Mouse (Mus musculus) retina, postnatal 1 day (tissue): Measurements from ENCODE around the gene Olfr315.
"Not testable (repeated sequence)": the region's sequence is repeated elsewhere in the genome, so short reads cannot be mapped to it uniquely, and the experiment has no call there.

Source experiments
- DNase-seq: peaks from one replicate; pipeline ENCODE4 v3.0.0-alpha.2; 2012

The Olfr315 gene

DNA sequence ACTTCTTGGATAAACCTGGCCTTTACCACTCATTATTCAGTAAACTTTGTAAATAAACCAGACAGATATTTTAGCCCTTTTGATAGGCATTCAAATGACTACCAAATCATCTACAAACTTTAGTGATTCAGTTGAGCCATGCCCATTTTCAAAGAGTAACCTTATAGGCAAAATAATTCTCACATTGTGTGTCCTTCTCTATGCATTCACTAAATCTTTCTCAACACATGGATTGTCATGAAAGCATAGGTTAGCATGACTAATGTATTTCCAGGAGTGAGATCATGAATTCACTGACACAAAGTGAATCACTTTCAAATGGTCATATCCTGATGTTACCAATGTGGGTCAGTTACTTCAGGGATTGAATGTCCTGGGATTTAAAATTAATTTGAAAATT, at the start of gene Olfr315:
Gene Olfr315 (plus strand): TSS at position 301 of the 400 bp plus-strand sequence.
- no peak for DNase-seq

DNA sequence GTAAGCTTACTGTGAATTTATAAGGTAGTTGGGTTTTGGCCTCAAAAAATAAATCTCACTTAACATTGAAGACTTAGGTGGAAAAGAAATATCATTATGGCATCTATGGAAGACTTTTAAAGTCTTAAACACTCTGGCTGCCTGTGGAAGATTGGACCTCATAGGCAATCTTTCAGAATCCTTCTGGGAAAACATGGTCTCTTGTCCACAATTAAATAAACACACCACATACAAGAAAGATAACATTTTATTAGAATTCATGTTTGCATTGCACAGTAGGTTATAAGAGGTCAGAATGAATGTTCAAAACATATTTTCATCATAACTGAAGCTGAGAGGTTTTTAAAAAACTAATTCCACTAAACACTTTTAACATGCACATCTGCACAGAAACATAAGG, 49.1 kb upstream of the Olfr315 start, which contains the start of gene Olfr318:
Gene Olfr318 (minus strand): TSS at position 101 of the 400 bp plus-strand sequence.
- DNase-seq, result no peak

DNA sequence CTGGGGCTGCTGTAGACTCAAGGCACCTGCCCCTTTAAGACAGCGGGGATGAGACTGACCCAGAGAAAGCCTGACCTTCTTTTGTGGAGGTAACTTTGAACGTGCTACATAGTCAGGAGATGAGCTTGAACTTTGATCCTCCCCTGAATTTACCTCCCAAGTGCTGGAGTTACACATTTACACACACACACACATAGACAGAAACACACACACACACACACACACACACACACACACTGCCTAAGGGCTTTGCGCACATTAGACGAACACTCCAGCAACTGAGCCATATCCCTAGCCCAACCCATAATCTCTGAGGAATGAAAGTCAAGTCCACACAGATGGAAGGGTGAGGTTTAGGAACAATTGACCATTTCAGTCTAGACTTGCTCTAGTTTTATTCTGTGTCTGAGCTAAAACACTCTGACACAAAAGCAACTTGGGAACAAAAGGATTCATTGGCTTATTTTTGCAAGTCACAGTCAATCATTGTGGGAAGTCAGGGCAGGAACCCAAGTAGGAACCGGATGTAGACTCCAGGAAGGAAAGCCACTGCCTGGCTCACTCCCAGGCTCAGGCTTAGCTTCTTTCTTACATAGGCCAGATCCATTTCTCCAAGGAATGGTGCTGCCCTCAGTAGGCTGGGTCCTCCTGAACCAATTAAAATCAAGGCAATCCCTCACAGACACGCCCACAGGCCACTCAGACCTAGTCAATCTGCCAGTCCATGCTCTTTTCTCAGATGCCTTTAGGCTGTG, 44.9 kb upstream of the Olfr315 start:
- not testable (repeated sequence) for DNase-seq

DNA sequence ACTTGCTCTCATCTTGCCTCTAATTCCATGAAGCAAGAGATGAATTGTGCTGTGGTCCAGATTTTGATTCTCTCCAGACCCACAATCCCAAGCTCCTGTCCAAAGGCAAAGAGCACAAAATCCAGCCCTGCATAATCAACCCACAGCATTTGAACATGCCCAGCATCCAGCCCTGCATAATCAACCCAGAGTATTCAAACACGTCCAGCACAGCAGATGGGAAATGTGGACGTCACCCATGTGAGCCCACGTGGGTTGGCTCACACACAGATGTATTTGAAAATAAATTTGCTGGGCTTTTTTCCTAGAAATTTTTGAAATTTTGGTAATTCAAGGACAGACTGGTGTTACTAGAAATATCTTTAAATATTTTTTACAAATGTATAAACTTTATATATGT, 39.6 kb upstream of the Olfr315 start:
- peak; percentile 26 for DNase-seq

DNA sequence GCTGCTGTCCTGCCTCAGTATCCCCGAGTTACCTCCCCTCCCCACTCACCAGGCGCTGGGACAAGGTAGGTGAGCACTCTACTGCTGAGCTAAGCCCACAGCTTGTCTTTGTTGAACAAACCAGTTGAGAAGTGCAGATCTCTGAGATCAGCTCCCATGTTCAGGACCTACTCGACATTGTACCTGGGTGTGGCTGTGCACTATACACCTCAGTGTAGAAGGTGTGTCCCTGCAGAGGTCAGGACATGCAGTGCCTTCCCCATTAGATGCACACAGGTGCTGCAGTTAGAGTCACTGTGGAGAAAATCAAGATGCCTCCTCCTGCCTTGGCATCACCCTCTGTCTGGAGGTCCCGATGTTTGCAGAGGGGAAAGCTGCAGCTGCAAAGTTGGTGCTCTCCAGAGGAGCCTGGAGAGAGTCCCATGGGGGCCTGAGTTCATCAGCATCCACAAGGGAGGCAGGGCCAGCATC, 34.2 kb upstream of the Olfr315 start, which contains the start of gene Olfr317:
Gene Olfr317 (minus strand): TSS at position 421 of the 471 bp plus-strand sequence.
- DNase-seq, result no peak

DNA sequence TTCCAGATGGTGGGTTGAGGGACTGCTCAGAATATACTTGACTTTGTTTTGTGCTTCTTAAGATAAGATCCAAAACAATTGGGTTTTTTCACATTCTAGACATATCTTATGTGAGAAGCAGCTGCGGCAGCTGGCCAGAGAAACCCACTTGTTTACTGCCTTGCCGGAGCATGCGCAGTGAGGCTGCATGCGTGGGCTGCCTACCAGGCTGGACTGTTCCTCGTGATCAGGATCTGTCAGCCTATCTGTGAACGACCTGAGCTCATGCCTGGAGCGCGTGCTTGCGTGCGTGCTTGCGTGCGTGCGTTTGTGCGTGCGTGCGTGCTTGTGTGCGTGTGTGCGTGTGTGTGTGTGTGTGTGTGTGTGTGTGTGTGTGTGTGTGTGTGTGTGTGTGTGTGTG, 21.9 kb upstream of the Olfr315 start:
- not testable (repeated sequence) for DNase-seq

DNA sequence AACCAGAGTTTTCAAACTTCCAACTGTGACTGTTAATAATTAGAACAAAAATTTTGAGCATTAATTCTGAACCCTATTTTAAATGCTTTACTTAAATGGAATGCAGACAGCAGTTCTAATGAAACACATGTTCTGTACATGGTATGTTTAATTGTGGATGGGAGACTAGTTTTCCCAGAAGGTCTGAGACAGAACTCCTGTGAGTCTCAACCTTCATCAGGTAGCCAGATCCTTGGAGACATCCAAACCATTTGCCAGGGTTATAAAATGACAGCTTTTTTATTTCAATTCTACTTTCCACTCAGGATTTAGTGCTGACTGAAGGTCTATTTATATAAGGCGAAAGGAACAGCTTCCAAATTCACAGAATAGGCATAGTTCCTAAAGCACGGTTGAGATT, 20.6 kb upstream of the Olfr315 start, which contains the start of gene Olfr316:
Gene Olfr316 (plus strand): TSS at position 301 of the 400 bp plus-strand sequence.
- DNase-seq, result no peak

DNA sequence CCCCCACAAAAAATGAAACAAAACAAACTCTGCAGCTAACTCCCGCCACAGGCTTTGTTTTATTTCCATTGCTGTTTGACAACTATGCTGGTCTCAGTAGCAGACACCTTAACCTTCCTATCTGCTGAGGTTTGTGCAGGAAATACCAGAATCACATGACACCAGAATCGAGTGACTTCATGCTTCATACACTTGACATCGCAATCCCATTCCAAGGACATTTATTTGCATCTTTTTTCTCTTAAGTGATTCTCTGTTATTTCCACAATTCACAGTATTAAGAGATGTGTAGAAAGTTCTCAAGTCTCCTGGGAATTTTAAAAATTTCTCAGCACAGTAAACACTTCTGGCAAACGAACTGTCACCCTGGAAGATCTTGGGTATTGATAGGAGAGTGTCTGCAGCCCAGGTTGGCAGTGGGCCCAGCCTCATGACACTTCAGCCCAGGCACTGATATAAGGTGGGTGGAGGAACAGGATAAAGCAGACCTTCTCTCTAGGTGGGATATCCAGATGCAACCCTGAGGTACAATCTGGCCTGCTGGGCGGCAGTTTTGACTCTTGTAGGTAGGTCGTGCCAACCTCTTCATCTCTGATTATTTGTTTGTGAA, 9.6 kb downstream of the Olfr315 start, which contains the start of gene Olfr314:
Gene Olfr314 (plus strand): TSS at position 473 of the 610 bp plus-strand sequence.
- DNase-seq, result no peak

DNA sequence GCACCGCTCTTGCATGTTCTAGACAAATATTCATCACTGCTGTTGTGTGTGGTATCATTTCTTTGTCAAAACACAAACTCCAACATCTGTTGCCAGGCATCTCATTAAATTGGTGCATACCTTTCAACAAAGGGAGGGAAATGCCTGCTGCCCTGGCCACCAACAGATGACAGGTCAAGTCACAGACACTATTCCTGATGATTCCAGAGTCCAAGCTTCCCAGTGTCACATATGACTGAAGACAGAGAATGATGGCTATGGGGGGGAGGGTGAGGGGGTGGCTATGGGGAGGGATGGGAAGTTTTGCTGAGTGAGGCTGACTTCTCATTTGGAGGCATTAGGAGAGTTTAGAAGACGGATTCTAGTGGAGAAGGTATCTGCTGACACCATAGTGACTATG, 11.2 kb downstream of the Olfr315 start:
- DNase-seq, result no peak

DNA sequence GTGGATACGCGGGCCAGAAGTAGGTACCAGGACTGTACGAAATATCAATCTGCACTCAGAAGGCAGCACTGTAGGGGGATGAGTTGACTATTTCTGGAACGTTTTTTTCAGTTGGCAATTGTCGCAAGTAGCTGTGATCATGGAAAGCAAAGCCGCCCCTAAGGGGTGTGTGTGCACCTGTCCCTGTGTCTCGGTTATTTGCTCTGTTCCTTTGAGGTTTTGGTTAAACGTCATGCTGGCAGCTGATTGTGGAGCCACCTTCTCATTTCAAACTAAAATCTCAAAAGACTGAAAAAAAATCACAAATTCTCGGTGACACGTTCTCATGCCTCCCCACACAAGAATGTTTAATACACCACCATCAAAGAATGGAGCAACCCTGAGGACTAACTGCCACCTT, 14.7 kb downstream of the Olfr315 start:
- no peak for DNase-seq

DNA sequence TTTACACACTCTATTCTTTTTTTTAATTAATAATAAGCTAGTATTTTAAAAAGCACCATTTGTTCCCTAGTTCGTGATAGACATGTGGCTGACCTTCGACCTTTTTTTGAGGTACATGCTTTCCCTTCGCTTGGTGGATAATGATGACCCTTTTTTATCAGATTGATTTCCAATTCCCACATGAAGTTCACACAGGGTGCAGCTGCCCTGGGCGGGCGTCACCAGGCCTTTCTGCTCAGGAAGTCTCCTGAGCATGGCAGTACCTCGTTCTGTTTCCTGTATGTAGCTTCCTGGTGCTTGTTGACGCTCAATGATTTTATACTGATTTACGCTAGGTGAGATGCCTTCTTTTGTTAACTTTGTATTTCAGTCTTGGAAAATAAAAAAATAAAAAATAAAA, 15.4 kb downstream of the Olfr315 start:
- no peak for DNase-seq

DNA sequence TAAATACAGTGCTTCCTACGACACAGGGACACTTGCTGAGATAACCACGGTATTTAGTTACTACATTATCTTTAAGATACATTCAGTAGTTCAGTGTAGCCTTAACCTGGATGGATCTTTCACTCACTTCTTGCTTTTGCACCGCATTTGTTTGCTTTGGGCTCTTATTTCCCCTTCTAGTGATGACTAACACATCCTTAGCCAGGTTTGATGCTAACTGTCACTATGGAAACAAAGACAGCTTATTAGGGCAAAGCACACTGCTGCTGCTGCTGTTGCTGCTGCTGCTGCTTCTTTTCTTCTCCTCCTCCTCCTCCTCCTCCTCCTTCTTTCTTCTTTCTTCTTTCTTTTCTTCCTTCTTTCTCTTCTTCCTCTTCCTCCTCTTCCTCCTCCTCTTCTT, 16.5 kb downstream of the Olfr315 start:
- no peak for DNase-seq

DNA sequence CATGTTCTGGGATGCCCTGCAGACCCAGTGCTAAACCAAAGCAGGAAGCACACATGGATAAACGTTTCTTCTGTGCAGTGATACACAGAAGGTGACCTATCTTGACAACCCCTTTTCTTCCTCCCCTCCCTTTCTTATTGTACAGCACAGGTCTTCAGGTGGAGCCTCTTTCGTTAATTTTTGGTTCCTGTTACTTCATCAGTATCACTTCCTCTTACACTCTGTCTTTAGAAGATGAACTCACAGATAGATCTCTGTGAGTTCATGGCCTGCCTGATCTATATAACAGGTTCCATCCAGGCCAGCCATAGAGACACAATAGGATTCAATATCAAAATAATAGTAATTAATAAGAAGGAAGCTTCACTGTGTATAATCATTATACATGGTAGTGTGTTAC, 17.1 kb downstream of the Olfr315 start:
- no peak for DNase-seq

DNA sequence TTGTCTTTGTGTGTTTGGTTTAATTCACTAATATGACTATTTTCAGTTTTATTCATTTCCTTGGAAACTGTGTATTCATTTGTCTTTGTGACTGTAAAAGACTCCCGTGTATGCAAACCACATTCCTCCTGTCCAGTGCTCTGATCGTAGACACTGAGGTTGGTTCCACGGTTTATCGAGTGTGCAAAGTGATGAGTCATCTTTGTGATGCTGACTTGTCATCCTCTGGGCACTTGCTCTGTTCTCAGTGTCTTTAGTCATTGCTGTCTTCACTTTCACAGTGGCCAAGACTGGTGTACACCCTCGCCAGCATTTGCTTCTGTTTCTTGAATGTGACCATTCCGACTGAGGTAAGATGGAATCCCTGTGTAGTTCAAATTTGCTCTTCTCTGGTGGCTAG, 17.7 kb downstream of the Olfr315 start:
- DNase-seq, result no peak

DNA sequence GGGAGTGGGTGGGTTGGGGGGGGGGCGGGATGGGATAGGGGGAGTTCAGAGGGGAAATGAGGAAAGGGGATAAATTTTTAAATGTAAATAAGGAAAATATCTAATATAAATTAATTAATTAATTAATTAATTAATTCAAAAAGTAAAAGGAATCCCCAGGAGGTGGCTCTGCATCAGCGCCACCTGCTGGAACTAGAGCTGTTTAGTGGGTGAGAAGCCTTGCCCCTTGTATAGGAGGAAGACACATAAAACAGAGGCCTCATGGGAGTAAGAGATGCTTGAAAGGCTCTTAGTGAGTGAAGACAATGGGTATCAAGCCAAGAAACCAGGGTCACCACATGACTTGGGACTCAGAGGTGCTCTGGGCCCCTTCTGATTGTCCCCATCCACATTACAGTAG, 22.9 kb downstream of the Olfr315 start:
- DNase-seq, result no peak

DNA sequence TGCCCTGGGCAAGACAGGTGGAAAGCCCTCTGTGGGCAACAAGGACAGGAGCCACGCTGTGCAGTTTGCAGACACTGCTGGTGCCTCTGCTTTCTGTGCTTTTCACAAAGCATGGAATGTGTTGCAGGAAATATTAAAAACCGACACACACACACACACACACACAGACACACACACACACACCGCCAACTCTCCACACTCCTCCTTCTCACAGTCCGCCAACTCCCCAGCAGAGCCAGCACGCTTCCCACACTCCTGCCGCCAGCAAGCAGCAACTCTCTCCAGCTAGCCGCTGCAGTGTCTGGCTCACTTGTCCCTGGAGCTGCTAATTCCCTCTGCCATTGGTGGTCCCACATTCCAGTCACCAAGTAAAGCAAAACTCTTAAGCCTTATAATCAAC, 23.9 kb downstream of the Olfr315 start:
- no peak for DNase-seq

DNA sequence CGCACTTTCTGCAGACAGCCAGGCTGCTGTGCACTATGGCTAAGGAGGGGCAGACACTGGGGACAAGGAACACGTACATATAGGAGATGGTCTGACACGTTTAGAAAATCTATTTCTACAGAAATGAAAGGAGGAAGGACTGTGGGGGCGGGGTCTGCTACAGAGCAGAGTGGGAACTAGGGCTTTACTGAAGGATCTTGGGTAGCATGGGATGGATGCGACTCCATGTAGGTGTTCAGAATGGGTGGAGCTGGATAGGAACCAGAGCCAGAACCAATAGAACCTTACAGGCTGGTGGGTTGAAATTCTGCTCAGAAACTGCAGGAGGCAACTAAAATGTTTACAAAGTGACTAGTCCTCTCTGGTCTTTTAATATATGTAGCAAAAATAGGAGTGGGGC, 26.8 kb downstream of the Olfr315 start:
- no peak for DNase-seq

DNA sequence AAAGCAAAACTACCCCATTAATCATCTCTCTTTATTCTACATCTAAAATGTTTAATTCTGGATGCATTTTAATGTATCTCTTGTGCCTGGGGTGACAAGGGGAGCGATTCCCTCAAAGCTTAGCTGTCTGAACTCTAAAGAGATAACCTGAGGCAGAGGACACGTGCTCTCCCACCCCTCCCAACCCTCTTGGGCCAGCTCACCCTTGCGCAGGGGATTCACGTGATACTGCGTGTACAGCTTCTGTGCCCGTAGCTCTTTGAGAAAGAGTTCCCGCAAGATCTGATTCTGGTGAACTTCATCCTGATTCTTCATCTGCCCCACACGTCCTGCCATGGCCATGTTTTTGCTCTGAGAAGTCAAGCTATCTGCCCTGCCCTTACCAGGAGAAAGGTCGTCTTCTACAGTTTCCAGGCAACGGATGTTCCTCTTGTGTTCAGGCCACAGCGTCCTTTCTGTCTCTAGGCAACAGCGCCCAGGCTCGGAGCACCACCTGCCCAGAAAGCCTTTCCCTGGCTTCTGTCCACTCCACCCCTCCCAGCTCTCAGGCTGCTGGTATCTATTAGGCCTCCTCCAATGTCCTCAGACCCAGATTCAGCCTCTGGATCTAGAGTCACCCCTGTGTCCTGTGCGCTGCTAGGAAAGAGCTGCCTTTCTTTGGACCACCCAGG, 28.7 kb downstream of the Olfr315 start, which contains the start of gene Fam183b:
Gene Fam183b (minus strand): TSS at position 403 of the 671 bp plus-strand sequence.
- peak; percentile 88 for DNase-seq

DNA sequence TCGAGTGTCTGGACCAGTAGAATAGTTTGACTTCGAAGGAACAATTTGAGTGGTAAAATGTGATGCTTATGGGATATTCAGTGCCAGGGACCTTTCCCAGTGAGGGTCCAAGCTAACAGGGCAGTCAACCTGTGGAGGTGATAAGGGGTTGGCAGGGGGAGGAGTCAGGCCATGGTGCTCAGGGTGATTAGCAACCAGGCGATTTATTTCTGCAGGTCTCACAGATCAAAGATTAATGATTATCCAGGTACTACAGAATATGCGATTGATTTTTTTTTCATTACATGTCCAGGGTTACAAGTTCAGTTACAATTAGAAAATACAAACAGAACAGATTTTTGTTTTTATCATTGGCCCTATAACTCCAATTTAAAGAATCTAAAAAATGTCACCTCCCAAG, 30.9 kb downstream of the Olfr315 start:
- DNase-seq, result no peak

DNA sequence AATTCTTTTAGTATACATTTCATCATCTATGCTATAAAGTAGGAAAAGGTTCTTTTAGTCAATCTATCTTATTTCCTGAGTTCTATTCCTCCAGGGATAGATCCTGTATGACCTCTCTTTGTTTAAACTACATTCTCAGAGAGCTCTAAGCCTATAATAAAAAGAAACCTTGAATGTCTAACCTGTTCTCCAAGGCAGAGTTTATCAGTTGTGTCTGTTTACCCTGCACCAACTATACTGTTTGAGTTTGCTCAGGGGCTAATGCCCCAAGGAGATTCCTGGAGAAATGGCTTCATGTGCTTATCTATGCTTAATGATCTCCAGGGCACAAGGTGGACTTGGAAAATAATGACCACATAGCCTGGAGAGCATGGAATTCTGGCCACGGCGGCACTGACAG, 31.4 kb downstream of the Olfr315 start:
- no peak for DNase-seq

DNA sequence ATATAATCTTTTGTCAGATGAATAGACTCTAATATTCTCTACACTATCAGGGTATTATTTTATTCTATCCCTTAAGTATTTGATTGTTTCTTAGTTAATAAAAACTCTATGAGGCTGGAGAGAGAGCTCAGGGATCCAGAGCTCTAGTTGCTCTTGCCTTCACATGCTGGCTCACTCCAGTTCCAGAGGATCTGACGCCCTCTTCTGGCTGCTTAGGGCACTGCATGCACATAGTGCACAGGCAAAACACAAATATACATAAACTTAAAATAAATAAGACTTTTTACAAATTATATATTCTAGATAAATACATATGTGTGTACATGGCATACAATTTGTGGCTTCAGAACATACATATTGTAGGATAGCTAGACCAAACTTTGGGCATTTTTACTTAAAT, 39.0 kb downstream of the Olfr315 start:
- DNase-seq, result no peak

DNA sequence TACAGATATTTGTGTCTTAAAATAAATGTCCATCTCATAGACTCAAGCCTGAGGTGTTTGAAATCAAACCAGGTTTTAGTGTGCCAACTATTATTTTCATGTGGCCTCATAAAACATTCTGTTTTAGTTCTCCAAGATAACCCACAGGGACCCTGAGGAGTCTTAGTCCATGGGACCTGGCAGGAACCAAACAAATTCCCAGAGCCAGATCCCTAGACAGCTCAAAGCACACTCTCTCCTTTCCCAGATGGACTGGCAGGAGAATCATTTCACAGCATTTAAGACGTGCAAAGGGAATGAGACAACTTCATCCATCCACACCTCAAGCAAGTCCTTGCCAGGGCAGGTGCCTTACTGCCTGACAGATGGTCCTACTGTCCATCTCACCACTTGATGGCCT, 41.7 kb downstream of the Olfr315 start, which contains the start of gene Olfr313:
Gene Olfr313 (plus strand): TSS at position 301 of the 400 bp plus-strand sequence.
- DNase-seq, result not testable (repeated sequence)

DNA sequence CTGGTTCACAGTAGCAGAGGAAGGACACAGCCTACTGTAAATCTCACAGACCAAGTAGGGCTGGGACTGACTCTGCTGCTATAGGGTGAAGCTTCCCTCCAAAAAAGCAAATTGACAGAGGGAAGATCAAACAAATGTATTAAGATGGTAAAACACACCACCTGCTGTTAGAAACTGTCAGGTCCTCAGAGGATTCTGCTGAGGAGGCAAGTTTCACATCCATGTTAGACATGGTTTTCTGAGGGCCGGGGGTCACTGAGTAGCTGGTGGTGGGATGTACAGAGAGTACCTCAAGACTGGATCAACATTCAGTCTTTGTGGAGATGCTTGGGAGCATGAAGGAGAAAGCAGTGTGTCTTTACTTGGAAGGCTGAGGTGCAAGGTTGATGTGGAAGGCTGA, 42.7 kb downstream of the Olfr315 start:
- no peak for DNase-seq
